Mouse (Mus musculus) limb, embryonic 12.5 days (tissue): ENCODE measurements at regions not wholly inside any gene's neighbourhood (a gene's known extent, or its start where the extent isn't known, plus 50 kb on each side); places are given as distances from the start of the nearest gene placed in this dataset.
A peak's percentile ranks its signal among the peaks of the same experiment; 100 is the strongest.

Experiments used
- ATAC-seq: fragments of 200-750 bp; cut with Nextera tagmentation; 2 replicates; pipeline ENCODE4 v1.8.0; 2017; ENCODE audit warnings: low read depth, moderate TSS enrichment; ENCODE audit not compliant: insufficient number of reproducible peaks, insufficient read depth, low FRiP score, low TSS enrichment
- H3K27ac ChIP-seq: fragments of 300-500 bp; sonication (generic); 2 replicates; pipeline ENCODE4 v1.5.1; 2016; ENCODE audit warnings: mild to moderate bottlenecking, moderate library complexity
- H3K27me3 ChIP-seq: fragments of 300-500 bp; sonication (generic); 2 replicates; pipeline ENCODE4 v1.6.1; 2016; ENCODE audit warnings: mild to moderate bottlenecking, moderate library complexity
- H3K36me3 ChIP-seq: fragments of 300-500 bp; sonication (generic); 2 replicates; pipeline ENCODE4 v1.6.1; 2016; ENCODE audit warnings: mild to moderate bottlenecking, moderate library complexity
- H3K4me1 ChIP-seq: fragments of 300-500 bp; sonication (generic); replicated peaks from 2 replicates; pipeline ENCODE4 v1.6.1; 2016
- H3K4me2 ChIP-seq: fragments of 300-500 bp; sonication (generic); 2 replicates; pipeline ENCODE4 v1.6.1; 2016; ENCODE audit warnings: mild to moderate bottlenecking, moderate library complexity
- H3K4me3 ChIP-seq: fragments of 300-500 bp; sonication (generic); replicated peaks from 2 replicates; pipeline ENCODE4 v1.5.1; 2016; ENCODE audit warnings: mild to moderate bottlenecking
- H3K9ac ChIP-seq: fragments of 300-500 bp; sonication (generic); replicated peaks from 2 replicates; pipeline ENCODE4 v1.6.1; 2016; ENCODE audit warnings: mild to moderate bottlenecking, moderate library complexity
- H3K9me3 ChIP-seq: fragments of 300-500 bp; sonication (generic); 2 replicates; pipeline ENCODE4 v1.6.1; 2016; ENCODE audit warnings: mild to moderate bottlenecking, moderate library complexity
- WGBS: fragments of 180-500 bp; shearing (Covaris S2); methylation state at CpG from one replicate; pipeline ENCODE4 v1.1.7; 2016; 5-methylcytosine and 5-hydroxymethylcytosine counted together

DNA sequence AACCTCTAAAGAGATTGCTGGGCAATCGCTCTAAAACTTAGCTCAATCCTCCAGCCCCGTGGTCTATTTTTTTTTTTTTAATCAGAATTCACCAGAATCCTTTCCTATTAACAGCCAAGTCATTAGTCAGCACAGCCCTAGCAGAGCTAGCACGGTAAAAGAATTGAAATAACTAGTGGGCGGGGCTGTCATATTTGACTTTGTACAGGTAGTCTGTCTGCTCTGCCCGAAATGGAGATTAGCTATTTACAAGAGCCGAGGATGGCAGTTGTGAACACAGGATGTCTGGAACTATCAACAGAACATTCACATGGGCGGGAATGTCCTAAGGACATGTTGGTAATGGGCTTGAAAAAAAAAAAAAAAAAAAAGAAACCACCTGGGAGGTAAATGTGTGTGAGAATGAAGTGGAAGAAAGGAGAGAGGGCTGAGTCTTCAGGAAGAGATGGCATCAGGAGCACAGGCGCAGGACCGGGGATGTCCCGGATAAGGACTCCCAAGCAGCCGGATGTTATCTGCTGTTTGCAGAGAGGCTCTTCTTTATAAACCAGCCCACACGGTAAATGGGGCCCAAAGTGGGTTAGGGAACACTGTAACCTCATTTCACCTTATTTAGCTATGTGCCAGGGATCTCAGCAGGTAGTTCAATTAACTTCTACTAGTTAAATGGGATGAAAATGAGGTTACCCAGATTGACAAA is 283.8 kb upstream of the Adgrl2 start:
- Histone ChIP-seq H3K27me3 (no peaks in the 10 kb centered on the region), H3K9me3 (no peaks in the 10 kb centered on the region), H3K36me3 (no peaks in the 10 kb centered on the region), H3K4me2 (peak overlapping the region; percentile 35; the same call in 1 of the 2 replicates), H3K4me1 (no peaks in the 10 kb centered on the region), H3K27ac (no peak overlapping the region), H3K4me3 (no peak overlapping the region), H3K9ac (no peak overlapping the region)
- WGBS = 51% methylated on average over 12 of the region's 12 CpGs
- ATAC-seq = no peak

DNA sequence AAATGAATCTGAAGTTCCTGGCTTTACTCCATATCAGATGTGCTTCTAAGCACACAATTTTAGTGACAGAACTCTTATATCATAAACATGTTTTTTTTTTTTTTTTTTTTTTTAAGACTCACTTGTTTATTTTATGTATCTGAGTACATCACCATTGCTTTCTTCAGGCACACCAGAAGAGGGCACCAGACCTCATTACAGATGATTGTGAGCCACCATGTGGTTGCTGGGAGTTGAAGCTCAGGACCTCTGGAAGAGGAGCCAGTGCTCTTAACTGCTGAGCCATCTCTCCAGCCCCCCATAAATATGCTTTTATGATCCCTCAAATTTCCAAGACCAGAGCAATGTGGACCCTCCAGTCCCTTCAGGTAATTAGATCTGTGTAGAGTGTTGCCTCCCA is 280.1 kb upstream of the Adgrl2 start:
- Histone ChIP-seq H3K4me3 (no peak overlapping the region), H3K9ac (no peak overlapping the region), H3K9me3 (no peaks in the 10 kb centered on the region), H3K4me2 (no peak overlapping the region), H3K27ac (no peak overlapping the region), H3K27me3 (no peaks in the 10 kb centered on the region), H3K4me1 (no peaks in the 10 kb centered on the region), H3K36me3 (no peaks in the 10 kb centered on the region)
- no peak for ATAC-seq

DNA sequence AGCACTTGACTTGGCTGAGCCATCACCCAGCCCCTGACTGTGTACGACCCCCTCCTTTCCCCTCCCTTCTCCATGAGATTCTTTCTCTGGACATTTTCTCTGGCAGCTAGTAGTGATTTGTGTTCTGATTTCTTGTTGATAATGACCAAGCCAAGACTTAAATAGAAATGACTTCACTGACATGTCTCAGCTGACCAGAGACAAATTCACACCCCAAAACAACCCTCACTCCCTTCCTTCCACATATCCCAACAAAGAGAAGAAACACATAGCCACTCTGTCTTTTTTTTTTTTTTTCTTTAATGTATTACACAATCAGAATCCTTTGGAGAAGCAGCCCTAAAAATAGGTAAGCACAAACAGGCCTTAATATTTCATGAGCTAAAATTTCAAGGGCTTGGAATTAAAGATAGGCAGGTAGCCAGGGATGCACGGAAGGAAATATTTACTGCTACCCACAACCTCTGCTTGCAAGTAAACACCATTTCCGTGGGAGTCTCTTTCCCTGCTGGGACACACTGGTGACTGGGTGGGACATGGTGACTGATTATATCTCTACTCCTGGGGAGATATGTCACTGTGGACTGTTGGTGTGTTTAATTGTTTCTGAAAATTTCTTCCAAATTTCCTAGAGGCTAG is 272.1 kb upstream of the Adgrl2 start:
- 79% methylated on average over 3 of the region's 3 CpGs for WGBS
- H3K9ac ChIP-seq = no peak overlapping the region
- no peaks in the 10 kb centered on the region for H3K36me3 ChIP-seq
- ATAC-seq = no peak
- H3K9me3 ChIP-seq = no peaks in the 10 kb centered on the region
- H3K27me3 ChIP-seq = peaks cover 4% of the 10 kb centered on the region; the same call in 1 of the 2 replicates
- H3K4me1 ChIP-seq = no peaks in the 10 kb centered on the region
- H3K4me2 ChIP-seq = no peak overlapping the region
- no peak overlapping the region for H3K27ac ChIP-seq
- H3K4me3 ChIP-seq = no peak overlapping the region

DNA sequence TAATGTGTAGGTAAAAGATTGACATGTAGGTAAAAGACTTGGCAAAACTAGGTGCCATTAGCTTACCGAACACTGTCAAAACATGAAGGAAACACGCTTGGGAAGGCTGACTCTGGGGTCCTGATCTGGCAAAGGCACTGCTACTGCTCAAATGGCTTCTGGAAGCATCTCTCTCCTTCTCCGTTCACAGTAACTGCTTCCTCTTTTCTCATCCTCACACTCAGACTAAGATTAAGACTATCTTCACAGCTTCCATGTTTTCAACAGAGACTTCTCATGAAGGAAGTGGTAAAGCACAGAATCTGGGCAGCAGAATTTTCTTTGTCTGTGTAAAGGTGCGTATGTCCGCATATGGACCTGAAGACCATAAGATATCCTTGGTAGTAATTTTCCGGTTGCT is 271.4 kb upstream of the Adgrl2 start:
- no peak overlapping the region for H3K4me2 ChIP-seq
- peaks cover 4% of the 10 kb centered on the region; the same call in 1 of the 2 replicates for H3K27me3 ChIP-seq
- no peak overlapping the region for H3K4me3 ChIP-seq
- no peak overlapping the region for H3K9ac ChIP-seq
- 97% methylated on average over 6 of the region's 6 CpGs for WGBS
- H3K36me3 ChIP-seq = no peaks in the 10 kb centered on the region
- H3K27ac ChIP-seq = no peak overlapping the region
- H3K4me1 ChIP-seq = peaks cover 3% of the 10 kb centered on the region; the same call in 1 of the 2 replicates
- H3K9me3 ChIP-seq = no peaks in the 10 kb centered on the region
- no peak for ATAC-seq

DNA sequence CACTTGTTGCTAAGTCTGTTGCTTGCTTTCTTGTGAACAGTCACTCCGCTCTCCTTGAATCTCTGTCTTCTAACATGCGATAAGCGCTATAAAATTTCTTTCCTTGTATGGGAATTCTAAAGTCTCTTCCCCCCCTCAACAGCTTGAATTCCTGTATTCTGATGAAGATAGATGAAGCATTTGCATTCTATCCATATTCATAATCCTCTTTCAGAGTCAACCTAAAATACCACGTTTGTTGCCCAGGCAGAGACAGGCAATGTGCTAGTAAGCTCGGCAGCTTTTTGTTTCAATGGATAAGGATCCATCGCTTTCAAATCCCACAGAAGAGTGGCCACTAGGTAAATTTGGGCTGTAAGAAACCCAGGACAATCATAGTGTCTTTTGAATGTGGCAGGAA is 268.5 kb upstream of the Adgrl2 start:
- Histone ChIP-seq H3K4me3 (no peak overlapping the region), H3K27me3 (no peaks in the 10 kb centered on the region), H3K4me2 (no peak overlapping the region), H3K9ac (no peak overlapping the region), H3K36me3 (no peaks in the 10 kb centered on the region), H3K27ac (no peak overlapping the region), H3K4me1 (peaks cover 8% of the 10 kb centered on the region; the same call in 1 of the 2 replicates), H3K9me3 (no peaks in the 10 kb centered on the region)
- ATAC-seq = no peak
- 91% methylated on average over 6 of the region's 6 CpGs for WGBS

DNA sequence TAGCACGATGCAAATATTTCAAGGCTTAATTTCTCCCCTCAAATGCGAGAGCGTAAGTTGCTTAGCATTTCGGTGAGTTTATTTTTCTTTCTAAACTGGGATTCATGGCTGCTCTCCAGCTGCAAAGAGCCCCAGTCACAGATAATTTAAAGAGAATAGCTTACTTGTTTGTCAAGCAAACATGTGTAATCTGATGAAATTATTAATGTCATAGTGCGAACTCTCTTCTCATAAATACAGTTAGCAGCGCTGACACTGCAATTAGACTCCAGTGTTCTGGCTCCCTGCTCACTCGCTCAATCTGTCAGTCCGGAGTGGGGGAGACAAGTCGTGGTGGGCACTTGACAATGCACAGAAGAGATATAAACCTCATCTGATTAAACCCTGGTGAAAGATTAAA is 266.5 kb upstream of the Adgrl2 start:
- Histone ChIP-seq H3K4me2 (no peak overlapping the region), H3K36me3 (no peaks in the 10 kb centered on the region), H3K9me3 (no peaks in the 10 kb centered on the region), H3K27me3 (no peaks in the 10 kb centered on the region; the same call in 1 of the 2 replicates), H3K4me1 (peaks cover 8% of the 10 kb centered on the region; the same call in 1 of the 2 replicates), H3K4me3 (no peak overlapping the region), H3K27ac (no peak overlapping the region), H3K9ac (no peak overlapping the region)
- WGBS = 56% methylated on average over 9 of the region's 9 CpGs
- ATAC-seq = no peak

DNA sequence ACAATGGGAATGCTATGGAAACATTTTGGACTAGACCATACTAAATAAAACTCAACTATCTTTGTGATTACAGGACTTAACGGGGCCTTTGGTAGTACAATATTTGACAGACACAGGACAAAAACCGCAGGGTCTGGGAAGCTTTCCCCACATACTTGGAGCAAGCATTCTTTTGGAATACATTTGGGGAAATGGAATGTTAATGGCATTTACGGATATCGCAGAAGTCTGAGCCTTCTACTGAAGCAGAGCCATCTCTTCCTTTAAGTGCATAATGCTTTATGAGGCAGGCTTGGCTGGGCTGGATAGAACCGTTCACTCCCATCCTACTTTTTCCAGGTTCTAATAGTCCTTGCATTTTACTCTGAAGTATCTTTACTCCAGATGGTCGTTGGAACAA is 262.7 kb upstream of the Adgrl2 start:
- H3K4me3 ChIP-seq = no peak overlapping the region
- no peak overlapping the region for H3K9ac ChIP-seq
- H3K36me3 ChIP-seq = no peaks in the 10 kb centered on the region
- peaks cover 17% of the 10 kb centered on the region; the same call in 1 of the 2 replicates for H3K4me1 ChIP-seq
- H3K9me3 ChIP-seq = no peaks in the 10 kb centered on the region
- H3K27me3 ChIP-seq = peaks cover 5% of the 10 kb centered on the region; the same call in 1 of the 2 replicates
- no peak for ATAC-seq
- 84% methylated on average over 6 of the region's 6 CpGs for WGBS
- no peak overlapping the region for H3K27ac ChIP-seq
- H3K4me2 ChIP-seq = no peak overlapping the region

DNA sequence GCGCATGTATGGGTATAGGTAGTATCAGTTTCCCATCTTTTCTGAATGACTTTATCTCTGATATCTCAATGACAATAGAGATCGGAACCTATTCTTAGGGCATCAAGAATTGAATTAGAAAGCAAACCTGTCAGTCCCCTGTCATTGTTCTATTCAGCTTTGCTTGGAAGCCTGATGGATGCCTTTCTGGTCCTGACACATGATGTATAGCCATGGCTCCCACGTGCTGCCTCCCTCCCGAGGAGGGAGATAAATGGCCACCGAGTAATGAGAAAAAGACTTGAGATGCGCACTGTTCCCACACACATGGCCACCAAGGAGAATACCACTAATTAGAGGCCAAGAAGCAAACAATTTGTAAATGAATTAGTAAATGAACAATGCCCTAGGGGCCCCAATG is 261.8 kb upstream of the Adgrl2 start:
- H3K4me3 ChIP-seq = no peak overlapping the region
- 67% methylated on average over 6 of the region's 6 CpGs for WGBS
- no peak overlapping the region for H3K27ac ChIP-seq
- peaks cover 22% of the 10 kb centered on the region for H3K4me1 ChIP-seq
- H3K4me2 ChIP-seq = no peak overlapping the region
- no peak for ATAC-seq
- peaks cover 5% of the 10 kb centered on the region; the same call in 1 of the 2 replicates for H3K27me3 ChIP-seq
- H3K9me3 ChIP-seq = no peaks in the 10 kb centered on the region
- no peak overlapping the region for H3K9ac ChIP-seq
- no peaks in the 10 kb centered on the region for H3K36me3 ChIP-seq

DNA sequence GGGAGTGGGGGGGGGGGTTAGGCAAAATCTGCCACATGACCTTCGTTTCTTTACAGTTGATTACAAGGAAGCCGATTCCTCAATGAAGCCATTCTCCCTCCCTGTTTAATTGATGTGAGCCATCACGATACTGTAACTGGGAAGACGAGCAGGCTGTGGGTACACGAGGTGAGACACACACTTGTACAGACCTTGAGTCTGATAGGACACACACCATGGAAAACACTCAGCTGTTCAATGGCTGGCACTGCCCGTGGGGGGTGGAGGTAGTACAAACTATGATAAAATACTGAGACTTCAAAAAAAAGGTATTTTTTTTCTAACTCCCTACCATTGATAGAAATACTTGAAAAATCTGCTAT is 257.3 kb upstream of the Adgrl2 start:
- Histone ChIP-seq H3K4me3 (no peak overlapping the region), H3K9me3 (no peaks in the 10 kb centered on the region), H3K4me2 (0 out of 2 replicates have a peak overlapping the region, but pooled peaks have one; percentile 9), H3K27me3 (peaks cover 5% of the 10 kb centered on the region; the same call in 1 of the 2 replicates), H3K4me1 (peaks cover 18% of the 10 kb centered on the region), H3K27ac (no peak overlapping the region), H3K36me3 (no peaks in the 10 kb centered on the region), H3K9ac (no peak overlapping the region)
- ATAC-seq = no peak
- WGBS = 69% methylated on average over 6 of the region's 6 CpGs

DNA sequence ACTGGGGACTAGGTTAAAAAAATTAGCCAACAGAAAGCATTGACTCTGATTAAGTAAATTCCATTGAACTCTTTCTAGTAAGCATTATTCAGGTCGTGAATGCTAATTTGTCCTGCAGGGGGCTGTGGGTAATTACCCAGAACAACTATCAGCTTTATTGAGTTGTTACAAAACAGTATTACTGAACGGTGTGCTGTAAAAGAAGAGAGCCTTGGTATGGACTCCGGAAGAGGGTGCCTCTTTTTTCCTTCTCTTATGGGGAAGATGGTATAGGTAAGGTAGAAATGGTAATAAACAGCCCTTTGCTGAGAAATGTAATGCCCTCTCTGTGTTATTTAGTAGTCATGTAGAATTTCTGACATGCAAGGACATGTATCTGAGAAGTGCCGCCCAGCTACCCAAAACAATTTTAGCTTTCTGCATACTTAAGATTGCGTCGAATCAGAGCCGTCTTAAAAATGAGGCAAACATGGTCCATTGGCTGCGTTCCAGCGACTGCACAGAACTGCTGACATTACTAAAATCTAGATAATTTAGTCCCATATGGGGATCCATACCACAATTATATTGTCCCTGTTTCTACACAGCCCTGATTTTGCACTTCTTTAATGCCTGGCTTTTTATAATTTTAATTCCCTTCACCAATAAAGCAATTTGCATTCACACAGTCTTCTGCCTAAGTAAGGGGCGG is 256.7 kb upstream of the Adgrl2 start:
- Histone ChIP-seq H3K27ac (no peak overlapping the region), H3K9me3 (no peaks in the 10 kb centered on the region), H3K36me3 (no peaks in the 10 kb centered on the region), H3K4me1 (peaks cover 18% of the 10 kb centered on the region), H3K27me3 (peaks cover 5% of the 10 kb centered on the region; the same call in 1 of the 2 replicates), H3K4me3 (no peak overlapping the region), H3K4me2 (0 out of 2 replicates have a peak overlapping the region, but pooled peaks have one; percentile 9), H3K9ac (no peak overlapping the region)
- ATAC-seq = no peak
- 53% methylated on average over 10 of the region's 10 CpGs for WGBS

DNA sequence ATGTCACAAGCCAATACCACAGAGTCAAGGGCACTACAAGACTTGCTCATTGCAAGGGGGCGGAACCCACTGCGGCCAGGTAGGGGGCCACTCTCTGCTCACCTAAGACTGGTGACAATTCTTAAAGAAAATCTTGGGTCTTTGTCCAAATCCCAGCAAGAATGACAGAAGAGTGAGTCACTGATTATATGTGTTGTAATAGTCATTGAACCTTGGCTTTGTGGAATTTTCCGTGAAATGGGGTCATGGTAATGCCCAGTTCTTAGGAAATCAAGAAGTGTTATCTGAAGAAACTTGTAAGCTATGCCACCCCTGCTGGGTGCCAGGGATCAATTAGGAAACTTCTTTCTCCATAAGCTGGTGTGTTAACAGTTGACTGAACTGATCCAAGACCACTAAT is 249.3 kb upstream of the Adgrl2 start:
- 96% methylated on average over 3 of the region's 3 CpGs for WGBS
- Histone ChIP-seq H3K36me3 (no peaks in the 10 kb centered on the region), H3K27me3 (no peaks in the 10 kb centered on the region)

More for the DNA sequence above, 249.3 kb upstream of the Adgrl2 start:
- no peak overlapping the region for H3K9ac ChIP-seq
- ATAC-seq = no peak
- H3K4me1 ChIP-seq = no peaks in the 10 kb centered on the region
- no peak overlapping the region for H3K27ac ChIP-seq
- H3K9me3 ChIP-seq = no peaks in the 10 kb centered on the region
- H3K4me2 ChIP-seq = no peak overlapping the region
- no peak overlapping the region for H3K4me3 ChIP-seq
